Mouse (Mus musculus): ENCODE measurements around the gene Clcn5. TPM values are rescaled to one million over a fixed set of nuclear protein-coding genes. Genes with fewer than 3 reads are reported as not detected.

Clcn5 gene
- polyA plus RNA-seq, 1 experiment from 2014 or later = 23.2 TPM

DNA sequence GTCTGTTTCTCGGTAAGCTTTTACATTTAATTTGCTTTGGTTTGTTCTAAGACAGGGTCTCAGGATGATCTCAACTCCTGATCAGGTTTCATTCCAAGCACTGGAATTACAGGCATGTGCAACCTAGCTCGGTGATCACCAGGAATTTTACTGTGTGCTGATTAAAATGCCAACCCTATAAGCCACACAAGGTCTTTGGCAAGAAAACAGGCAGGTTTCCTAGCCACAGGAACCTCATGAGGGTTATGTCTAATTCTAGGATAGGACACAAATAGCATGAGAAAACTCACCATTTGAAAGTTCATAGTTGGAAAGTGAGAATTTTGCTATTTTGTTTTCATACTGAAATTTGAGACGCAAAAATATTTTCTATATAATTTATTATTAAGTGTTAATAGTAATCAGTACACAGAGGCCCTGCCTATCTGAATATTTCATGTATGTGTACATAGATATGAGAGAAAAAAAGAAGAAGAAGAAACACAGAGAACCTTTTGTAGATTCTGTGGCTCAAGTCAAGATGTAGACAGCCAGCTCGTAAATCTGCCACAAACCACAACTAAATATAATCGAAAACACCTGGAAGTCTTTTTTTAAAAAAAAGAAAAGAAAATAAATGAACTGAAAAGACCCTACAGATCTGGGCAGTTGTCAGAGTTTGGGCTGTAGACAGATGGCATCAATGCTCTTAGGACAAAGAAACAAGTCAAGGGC, 58.6 kb downstream of the Clcn5 start:
- H3K4me2 ChIP-seq (ENCODE audit: low read depth, severe bottlenecking) = no peak overlapping the region
- no peak overlapping the region for H3K9ac ChIP-seq (ENCODE audit: low read length)
- no peaks in the 10 kb centered on the region for H3K9me3 ChIP-seq (ENCODE audit: control insufficient read depth, low read length)
- no peaks in the 10 kb centered on the region for H3K36me3 ChIP-seq (ENCODE audit: control insufficient read depth, insufficient read depth, low read length)
- no peak overlapping the region for H3K27ac ChIP-seq (replicated peaks; ENCODE audit: low read depth, low read length)
- DNase-seq (ENCODE audit: low spot score) = no peak
- no peak for ATAC-seq (ENCODE audit: insufficient number of reproducible peaks, low FRiP score, low TSS enrichment, low read depth)
- no peaks in the 10 kb centered on the region for H3K27me3 ChIP-seq (ENCODE audit: control insufficient read depth, insufficient read depth, low read length)
- 59% methylated on average over 5 of the region's 5 CpGs for WGBS
- no peak overlapping the region for H3K4me3 ChIP-seq (ENCODE audit: low read depth, low read length)
- no peaks in the 10 kb centered on the region for H3K4me1 ChIP-seq (ENCODE audit: control insufficient read depth, insufficient read depth, low read length)

- 80% methylated on average over 3 of the region's 3 CpGs for WGBS
- Histone ChIP-seq H3K4me3 (ENCODE audit: low read depth, low read length) (no peak overlapping the region), H3K4me2 (ENCODE audit: low read depth, severe bottlenecking) (no peak overlapping the region), H3K4me1 (ENCODE audit: control insufficient read depth, insufficient read depth, low read length) (no peaks in the 10 kb centered on the region), H3K27ac (replicated peaks; ENCODE audit: low read depth, low read length) (no peak overlapping the region), H3K9ac (ENCODE audit: low read length) (no peak overlapping the region), H3K36me3 (ENCODE audit: control insufficient read depth, insufficient read depth, low read length) (no peaks in the 10 kb centered on the region), H3K27me3 (ENCODE audit: control insufficient read depth, insufficient read depth, low read length) (no peaks in the 10 kb centered on the region), H3K9me3 (ENCODE audit: control insufficient read depth, low read length) (no peaks in the 10 kb centered on the region)
- ATAC-seq (ENCODE audit: insufficient number of reproducible peaks, low FRiP score, low TSS enrichment, low read depth) (no peak), DNase-seq (ENCODE audit: low spot score) (no peak)
These were observed 59.4 kb downstream of the Clcn5 start for GRCm38 (mm10) chrX:7259718-7260117.

DNA sequence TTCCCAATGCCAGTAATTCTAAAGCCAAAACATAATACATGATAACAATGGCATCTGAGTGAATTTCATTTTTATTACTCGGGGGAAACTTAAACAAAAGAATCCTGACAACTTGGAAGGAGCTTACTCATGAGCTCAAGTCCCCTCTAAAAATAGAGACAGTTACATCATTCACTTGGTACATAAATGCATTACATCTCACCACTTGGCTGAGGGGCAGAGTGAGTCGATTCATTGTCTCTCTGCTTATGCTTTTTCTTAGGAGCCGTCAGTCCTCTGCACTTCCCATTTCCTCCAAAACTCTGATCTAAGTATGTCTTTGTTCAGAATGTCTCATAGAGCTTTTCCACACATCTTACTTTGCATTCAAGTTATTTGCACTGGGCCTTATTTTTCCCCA, 63.1 kb downstream of the Clcn5 start:
- no peak for ATAC-seq (ENCODE audit: insufficient number of reproducible peaks, low FRiP score, low TSS enrichment, low read depth)
- no peaks in the 10 kb centered on the region for H3K9me3 ChIP-seq (ENCODE audit: control insufficient read depth, low read length)
- WGBS = 91% methylated on average over 3 of the region's 3 CpGs
- no peaks in the 10 kb centered on the region for H3K4me1 ChIP-seq (ENCODE audit: control insufficient read depth, insufficient read depth, low read length)
- H3K27me3 ChIP-seq (ENCODE audit: control insufficient read depth, insufficient read depth, low read length) = no peaks in the 10 kb centered on the region
- no peak overlapping the region for H3K4me2 ChIP-seq (ENCODE audit: low read depth, severe bottlenecking)
- DNase-seq (ENCODE audit: low spot score) = no peak
- no peaks in the 10 kb centered on the region for H3K36me3 ChIP-seq (ENCODE audit: control insufficient read depth, insufficient read depth, low read length)
- no peak overlapping the region for H3K4me3 ChIP-seq (ENCODE audit: low read depth, low read length)
- H3K9ac ChIP-seq (ENCODE audit: low read length) = no peak overlapping the region
- no peak overlapping the region for H3K27ac ChIP-seq (replicated peaks; ENCODE audit: low read depth, low read length)

- Histone ChIP-seq H3K9ac (ENCODE audit: low read length) (no peak overlapping the region), H3K27me3 (ENCODE audit: control insufficient read depth, insufficient read depth, low read length) (no peaks in the 10 kb centered on the region), H3K9me3 (ENCODE audit: control insufficient read depth, low read length) (no peaks in the 10 kb centered on the region), H3K4me2 (ENCODE audit: low read depth, severe bottlenecking) (no peak overlapping the region), H3K27ac (replicated peaks; ENCODE audit: low read depth, low read length) (no peak overlapping the region), H3K4me3 (ENCODE audit: low read depth, low read length) (no peak overlapping the region), H3K4me1 (ENCODE audit: control insufficient read depth, insufficient read depth, low read length) (no peaks in the 10 kb centered on the region), H3K36me3 (ENCODE audit: control insufficient read depth, insufficient read depth, low read length) (no peaks in the 10 kb centered on the region)
- no peak for DNase-seq (ENCODE audit: low spot score)
- WGBS = 80% methylated on average over 5 of the region's 5 CpGs
- no peak for ATAC-seq (ENCODE audit: insufficient number of reproducible peaks, low FRiP score, low TSS enrichment, low read depth)
These were observed 115.1 kb downstream of the Clcn5 start for GRCm38 (mm10) chrX:7204099-7204498.

GRCm38 (mm10) chrX:7203535-7203934, 115.6 kb downstream of the Clcn5 start:
- Histone ChIP-seq H3K36me3 (ENCODE audit: control insufficient read depth, insufficient read depth, low read length) (no peaks in the 10 kb centered on the region), H3K4me3 (ENCODE audit: low read depth, low read length) (no peak overlapping the region), H3K4me1 (ENCODE audit: control insufficient read depth, insufficient read depth, low read length) (no peaks in the 10 kb centered on the region), H3K27ac (replicated peaks; ENCODE audit: low read depth, low read length) (no peak overlapping the region), H3K27me3 (ENCODE audit: control insufficient read depth, insufficient read depth, low read length) (no peaks in the 10 kb centered on the region), H3K9me3 (ENCODE audit: control insufficient read depth, low read length) (no peaks in the 10 kb centered on the region), H3K9ac (ENCODE audit: low read length) (no peak overlapping the region), H3K4me2 (ENCODE audit: low read depth, severe bottlenecking) (no peak overlapping the region)
- no peak for ATAC-seq (ENCODE audit: insufficient number of reproducible peaks, low FRiP score, low TSS enrichment, low read depth)
- DNase-seq (ENCODE audit: low spot score) = no peak
- 89% methylated on average over 3 of the region's 3 CpGs for WGBS

- Histone ChIP-seq H3K27ac (replicated peaks; ENCODE audit: low read depth, low read length) (no peak overlapping the region), H3K4me1 (ENCODE audit: control insufficient read depth, insufficient read depth, low read length) (no peaks in the 10 kb centered on the region), H3K4me2 (ENCODE audit: low read depth, severe bottlenecking) (no peak overlapping the region), H3K9ac (ENCODE audit: low read length) (no peak overlapping the region), H3K27me3 (ENCODE audit: control insufficient read depth, insufficient read depth, low read length) (no peaks in the 10 kb centered on the region), H3K36me3 (ENCODE audit: control insufficient read depth, insufficient read depth, low read length) (no peaks in the 10 kb centered on the region), H3K4me3 (ENCODE audit: low read depth, low read length) (no peak overlapping the region), H3K9me3 (ENCODE audit: control insufficient read depth, low read length) (no peaks in the 10 kb centered on the region)
- 48% methylated on average over 1 of the region's 1 CpGs for WGBS
- ATAC-seq (ENCODE audit: insufficient number of reproducible peaks, low FRiP score, low TSS enrichment, low read depth) (no peak), DNase-seq (ENCODE audit: low spot score) (no peak)
These were observed 121.3 kb downstream of the Clcn5 start for GRCm38 (mm10) chrX:7197833-7198232.

GRCm38 (mm10) chrX:7190816-7191215, 128.3 kb downstream of the Clcn5 start:
- Histone ChIP-seq H3K36me3 (ENCODE audit: control insufficient read depth, insufficient read depth, low read length) (no peaks in the 10 kb centered on the region), H3K4me2 (ENCODE audit: low read depth, severe bottlenecking) (no peak overlapping the region), H3K9ac (ENCODE audit: low read length) (no peak overlapping the region), H3K27me3 (ENCODE audit: control insufficient read depth, insufficient read depth, low read length) (no peaks in the 10 kb centered on the region), H3K4me1 (ENCODE audit: control insufficient read depth, insufficient read depth, low read length) (no peaks in the 10 kb centered on the region), H3K9me3 (ENCODE audit: control insufficient read depth, low read length) (no peaks in the 10 kb centered on the region), H3K4me3 (ENCODE audit: low read depth, low read length) (no peak overlapping the region), H3K27ac (replicated peaks; ENCODE audit: low read depth, low read length) (no peak overlapping the region)
- 89% methylated on average over 4 of the region's 4 CpGs for WGBS
- DNase-seq (ENCODE audit: low spot score) = no peak
- no peak for ATAC-seq (ENCODE audit: insufficient number of reproducible peaks, low FRiP score, low TSS enrichment, low read depth)

DNA sequence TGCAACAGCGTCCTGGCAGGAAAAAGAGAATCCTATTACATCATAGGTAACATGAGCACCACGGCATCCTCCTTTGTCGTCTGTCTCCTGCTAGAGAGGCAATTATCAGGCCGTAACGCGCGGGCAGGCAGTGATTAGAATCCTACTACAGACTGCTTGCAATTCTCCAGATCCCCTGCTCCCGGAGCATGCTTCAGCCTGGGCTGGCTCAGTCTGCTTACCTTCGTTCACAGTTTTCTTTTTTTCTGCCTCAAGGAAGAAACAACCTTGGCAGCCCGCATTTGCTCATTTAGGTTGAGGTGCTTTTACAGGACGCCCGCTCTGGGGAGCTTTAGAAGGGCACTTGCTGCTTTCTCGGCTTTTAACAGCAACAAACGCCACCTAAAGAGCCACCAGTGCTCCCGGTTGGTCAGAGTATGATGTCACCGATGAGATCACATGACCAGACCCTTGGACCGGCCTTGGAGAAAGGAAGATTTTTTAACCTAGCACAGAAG, 130.8 kb downstream of the Clcn5 start:
- ATAC-seq (ENCODE audit: insufficient number of reproducible peaks, low FRiP score, low TSS enrichment, low read depth) (peak; percentile 81; the same call in 1 of the 2 replicates), DNase-seq (ENCODE audit: low spot score) (peak; percentile 67)
- Histone ChIP-seq H3K4me1 (ENCODE audit: control insufficient read depth, insufficient read depth, low read length) (no peaks in the 10 kb centered on the region), H3K4me2 (ENCODE audit: low read depth, severe bottlenecking) (peak overlapping the region; percentile 32), H3K9ac (ENCODE audit: low read length) (peak overlapping the region; percentile 23), H3K27ac (replicated peaks; ENCODE audit: low read depth, low read length) (no peak overlapping the region; the same call in 1 of the 2 replicates), H3K36me3 (ENCODE audit: control insufficient read depth, insufficient read depth, low read length) (no peaks in the 10 kb centered on the region), H3K4me3 (ENCODE audit: low read depth, low read length) (peak overlapping the region; percentile 16), H3K9me3 (ENCODE audit: control insufficient read depth, low read length) (no peaks in the 10 kb centered on the region), H3K27me3 (ENCODE audit: control insufficient read depth, insufficient read depth, low read length) (no peaks in the 10 kb centered on the region)
- 22% methylated on average over 17 of the region's 17 CpGs for WGBS

Measured in limb, embryonic 11.5 days (tissue).